Mouse (Mus musculus) lung, embryonic 14.5 days (tissue): ENCODE data around the gene Lrrc28. TPM values are rescaled to one million over a fixed set of nuclear protein-coding genes. Genes with fewer than 3 reads are reported as not detected.

Experiments used
- ATAC-seq: fragments of 200-750 bp; cut with Nextera tagmentation; 2 replicates; pipeline ENCODE4 v1.8.0; 2017; ENCODE audit warnings: mild to moderate bottlenecking, moderate TSS enrichment, moderate library complexity; ENCODE audit not compliant: insufficient read depth
- DNase-seq: peaks from one replicate; pipeline ENCODE4 v3.0.0-alpha.2; 2015
- H3K27ac ChIP-seq: fragments of 300-500 bp; sonication (generic); 2 replicates; pipeline ENCODE4 v1.5.1; 2014; ENCODE audit warnings: low read depth, mild to moderate bottlenecking, moderate library complexity
- H3K27me3 ChIP-seq: fragments of 300-500 bp; sonication (generic); 2 replicates; pipeline ENCODE4 v1.6.1; 2014; ENCODE audit warnings: low read length, control low read depth; ENCODE audit not compliant: insufficient read depth
- H3K36me3 ChIP-seq: fragments of 300-500 bp; sonication (generic); 2 replicates; pipeline ENCODE4 v1.6.1; 2014; ENCODE audit warnings: control low read depth; ENCODE audit not compliant: insufficient read depth
- H3K4me1 ChIP-seq: fragments of 300-500 bp; sonication (generic); 2 replicates; pipeline ENCODE4 v1.6.1; 2014; ENCODE audit warnings: antibody characterized with exemption, control low read depth; ENCODE audit not compliant: insufficient read depth
- H3K4me2 ChIP-seq: fragments of 300-500 bp; sonication (generic); 2 replicates; pipeline ENCODE4 v1.6.1; 2014; ENCODE audit warnings: mild to moderate bottlenecking
- H3K4me3 ChIP-seq: fragments of 300-500 bp; sonication (generic); 2 replicates; pipeline ENCODE4 v1.5.1; 2014; ENCODE audit warnings: low read depth, low read length
- H3K9ac ChIP-seq: fragments of 300-500 bp; sonication (generic); 2 replicates; pipeline ENCODE4 v1.6.1; 2014
- H3K9me3 ChIP-seq: fragments of 300-500 bp; sonication (generic); 2 replicates; pipeline ENCODE4 v1.6.1; 2016; ENCODE audit warnings: low read depth, low read length, control low read depth
- CTCF ChIP-seq: IDR thresholded peaks from 2 replicates; pipeline ENCODE4 v1.5.1; 2016; ENCODE audit warnings: antibody characterized with exemption, low read depth
- WGBS: fragments of 180-500 bp; shearing (Covaris S2); extraction: QIAGEN DNeasy Blood & Tissue Kit; methylation state at CpG from one replicate; pipeline ENCODE4 v1.1.7; 2014; 5-methylcytosine and 5-hydroxymethylcytosine counted together
- polyA plus RNA-seq: library from polyadenylated mRNA; unstranded; fragments of >200 nt; fragmentation: Nextera tagmentation; extraction: Ambion mirVana; gene quantifications from 2 replicates; pipeline ENCODE4 v1.2.1, GENCODE M21; 2014

The Lrrc28 gene
- 16.2 and 16.6 TPM in 2 replicates for polyA plus RNA-seq

GRCm38 (mm10) chr7:67644833-67645680 is at the start of gene Lrrc28:
Lrrc28 (minus strand) TSS chr7:67645268.
- Histone ChIP-seq H3K4me1 (0 out of 2 replicates have a peak, but pooled peaks cover 9% of the 10 kb centered on the region), H3K36me3 (no peaks in the 10 kb centered on the region), H3K9ac (peak within 1 kb of the TSS; percentile 71), H3K27me3 (no peaks in the 10 kb centered on the region), H3K4me3 (peak within 1 kb of the TSS; percentile 61), H3K9me3 (no peaks in the 10 kb centered on the region), H3K4me2 (peak within 1 kb of the TSS; percentile 72), H3K27ac (peak within 1 kb of the TSS; percentile 85)
- WGBS: under 1% methylated on average over 55 of the region's 55 CpGs
- ATAC-seq (peak; percentile 99), DNase-seq (peak; percentile 100)
- no peak for TF ChIP-seq CTCF

- WGBS: 87% methylated on average over 23 of the region's 23 CpGs
- ATAC-seq (no peak), DNase-seq (no peak)
- Histone ChIP-seq H3K4me3 (no peak overlapping the region), H3K36me3 (peaks cover 5% of the 10 kb centered on the region; the same call in 1 of the 2 replicates), H3K4me2 (no peak overlapping the region), H3K27ac (no peak overlapping the region), H3K9ac (no peak overlapping the region), H3K27me3 (no peaks in the 10 kb centered on the region), H3K4me1 (0 out of 2 replicates have a peak, but pooled peaks cover 5% of the 10 kb centered on the region), H3K9me3 (no peaks in the 10 kb centered on the region)
- TF ChIP-seq CTCF: no peak
Observed at GRCm38 (mm10) chr7:67692791-67693538, 47.9 kb upstream of the Lrrc28 start.

GRCm38 (mm10) chr7:67692141-67692540 is 47.1 kb upstream of the Lrrc28 start:
- Histone ChIP-seq H3K4me1 (0 out of 2 replicates have a peak, but pooled peaks cover 5% of the 10 kb centered on the region), H3K4me2 (no peak overlapping the region), H3K27me3 (no peaks in the 10 kb centered on the region), H3K9me3 (no peaks in the 10 kb centered on the region), H3K36me3 (0 out of 2 replicates have a peak, but pooled peaks cover 4% of the 10 kb centered on the region), H3K27ac (no peak overlapping the region), H3K9ac (no peak overlapping the region), H3K4me3 (no peak overlapping the region)
- 46% methylated on average over 3 of the region's 3 CpGs for WGBS
- no peak for ATAC-seq
- no peak for TF ChIP-seq CTCF
- no peak for DNase-seq

- Histone ChIP-seq H3K4me1 (0 out of 2 replicates have a peak, but pooled peaks cover 5% of the 10 kb centered on the region), H3K4me2 (no peak overlapping the region), H3K4me3 (no peak overlapping the region), H3K27ac (no peak overlapping the region), H3K27me3 (no peaks in the 10 kb centered on the region), H3K9ac (no peak overlapping the region), H3K36me3 (no peaks in the 10 kb centered on the region), H3K9me3 (no peaks in the 10 kb centered on the region)
- no peak for TF ChIP-seq CTCF
- ATAC-seq (no peak), DNase-seq (no peak)
- WGBS: 74% methylated on average over 6 of the region's 6 CpGs
Observed at GRCm38 (mm10) chr7:67691036-67691435, 46.0 kb upstream of the Lrrc28 start.

GRCm38 (mm10) chr7:67689793-67690192 is 44.7 kb upstream of the Lrrc28 start:
- Histone ChIP-seq H3K27ac (peak overlapping the region; percentile 80), H3K36me3 (peaks cover 10% of the 10 kb centered on the region; the same call in 1 of the 2 replicates), H3K4me3 (no peak overlapping the region), H3K4me1 (0 out of 2 replicates have a peak, but pooled peaks cover 5% of the 10 kb centered on the region), H3K4me2 (no peak overlapping the region), H3K27me3 (no peaks in the 10 kb centered on the region), H3K9me3 (no peaks in the 10 kb centered on the region), H3K9ac (no peak overlapping the region)
- no peak for DNase-seq
- WGBS: 74% methylated on average over 7 of the region's 7 CpGs
- no peak for TF ChIP-seq CTCF
- no peak for ATAC-seq

- WGBS: 26% methylated on average over 3 of the region's 3 CpGs
- H3K4me3 ChIP-seq: no peak overlapping the region
- DNase-seq (peak; percentile 60), ATAC-seq (peak; percentile 49; the same call in 1 of the 2 replicates)
- H3K36me3 ChIP-seq: peaks cover 15% of the 10 kb centered on the region; the same call in 1 of the 2 replicates
- H3K9me3 ChIP-seq: no peaks in the 10 kb centered on the region
- no peak for TF ChIP-seq CTCF
- 0 out of 2 replicates have a peak, but pooled peaks cover 5% of the 10 kb centered on the region for H3K4me1 ChIP-seq
- no peaks in the 10 kb centered on the region for H3K27me3 ChIP-seq
- peak overlapping the region; percentile 89 for H3K27ac ChIP-seq
- H3K4me2 ChIP-seq: no peak overlapping the region
- no peak overlapping the region for H3K9ac ChIP-seq
Observed at GRCm38 (mm10) chr7:67688281-67688680, 43.2 kb upstream of the Lrrc28 start.
